Mouse (Mus musculus) heart, adult 2 months (tissue): ENCODE data around the gene Plxna4. TPM values are rescaled to one million over a fixed set of nuclear protein-coding genes. Genes with fewer than 3 reads are reported as not detected.

Source experiments
- DNase-seq, 2 experiments: peaks; one replicate each; pipeline ENCODE4 v3.0.0; 2021
- H3K27ac ChIP-seq: fragments of 200-600 bp; 2 replicates; pipeline ENCODE4 v1.8.1; 2022
- H3K27me3 ChIP-seq: fragments of 200-500 bp; 2 replicates; pipeline ENCODE4 v1.6.1; 2012; ENCODE audit warnings: mild to moderate bottlenecking, low read length, inconsistent platforms, mixed read lengths; ENCODE audit not compliant: control insufficient read depth, insufficient read depth
- H3K36me3 ChIP-seq: fragments of 200-500 bp; 2 replicates; pipeline ENCODE4 v1.6.1; 2012; ENCODE audit warnings: low read length, inconsistent platforms; ENCODE audit not compliant: control insufficient read depth, insufficient read depth
- H3K4me1 ChIP-seq: fragments of 200-500 bp; 2 replicates; pipeline ENCODE4 v1.6.1; 2011; ENCODE audit warnings: low read length; ENCODE audit not compliant: control insufficient read depth, insufficient read depth
- H3K4me3 ChIP-seq: fragments of 200-600 bp; 2 replicates; pipeline ENCODE4 v1.8.1; 2022
- H3K79me2 ChIP-seq: fragments of 200-500 bp; replicated peaks from 2 replicates; pipeline ENCODE4 v1.6.1; 2012; ENCODE audit warnings: mild to moderate bottlenecking, inconsistent platforms, low read length, moderate library complexity, mixed read lengths; ENCODE audit not compliant: control insufficient read depth, insufficient read depth
- H3K9ac ChIP-seq: fragments of 200-500 bp; 2 replicates; pipeline ENCODE4 v1.6.1; 2012; ENCODE audit warnings: low read depth, mild to moderate bottlenecking, control low read depth, inconsistent platforms, low read length, mixed read lengths
- CTCF ChIP-seq: fragments of 200-600 bp; IDR thresholded peaks from 2 replicates; pipeline ENCODE4 v1.8.1; 2022; ENCODE audit warnings: antibody characterized with exemption, mild to moderate bottlenecking, moderate library complexity
- EP300 ChIP-seq: fragments of 200-500 bp; IDR thresholded peaks from 2 replicates; pipeline ENCODE4 v1.6.1; 2011; ENCODE audit warnings: low read depth, low read length, control low read depth; ENCODE audit not compliant: insufficient read depth
- POLR2A ChIP-seq: fragments of 200-500 bp; IDR thresholded peaks from 2 replicates; pipeline ENCODE4 v1.6.1; 2011; ENCODE audit warnings: mild to moderate bottlenecking, low read depth, low read length, control low read depth; ENCODE audit not compliant: insufficient read depth
- WGBS: fragments of 180-500 bp; shearing (Covaris S2); methylation state at CpG from one replicate; pipeline ENCODE4 v1.1.7; 2018; 5-methylcytosine and 5-hydroxymethylcytosine counted together
- intact Hi-C: fragments of 180-260 bp; cut with DNase I; formaldehyde crosslinking; loops from one replicate; pipeline ENCODE4 v1.15.1; 2025
- long read RNA-seq: library from polyadenylated mRNA; stranded (forward); transcript quantifications from one replicate; pipeline ENCODE4 v2.0.0, GENCODE M21; 2021
- polyA plus RNA-seq: library from polyadenylated mRNA; depleted of rRNA; stranded (reverse); fragments of >200 nt; gene quantifications from 2 replicates; pipeline ENCODE4 v1.2.3, GENCODE M21; 2012; rRNA removed
- total RNA-seq, 2 experiments: library from RNA; stranded (reverse); gene quantifications; 2 replicates each; pipeline ENCODE4 v1.2.3; 2021

The Plxna4 gene
- total RNA-seq = 10 to 100 TPM; 11.7 to 14.1 TPM
- polyA plus RNA-seq = 3.7 and 5.6 TPM in 2 replicates
- long read RNA-seq, full-length matches to known transcripts = 1 of 6 reads
- long read RNA-seq, partial matches to known transcripts = 1 of 6 reads
- long read RNA-seq, other reads (novel, unspliced or antisense) = 4 of 6 reads

GRCm38 (mm10) chr6:32588056-32588671 is at the start of gene Plxna4:
Plxna4 (minus strand) TSS chr6:32588192.
- WGBS = under 1% methylated on average over 41 of the region's 55 CpGs
- H3K9ac ChIP-seq = peak within 1 kb of the TSS; percentile 96
- peaks cover 5% of the 10 kb centered on the region for H3K4me1 ChIP-seq
- TF ChIP-seq CTCF (peak; percentile 56), EP300 (no peak), POLR2A (peak; percentile 30; the same call in 1 of the 2 replicates)
- H3K27me3 ChIP-seq = no peaks in the 10 kb centered on the region
- H3K4me3 ChIP-seq = peak within 1 kb of the TSS; percentile 89
- H3K36me3 ChIP-seq = no peaks in the 10 kb centered on the region
- H3K79me2 ChIP-seq = 0 out of 2 replicates have a peak, but pooled peaks cover 2% of the 10 kb centered on the region
- DNase-seq = peak; percentile 82 to 87
- peak within 1 kb of the TSS; percentile 86 for H3K27ac ChIP-seq
- intact Hi-C loops = loop anchor here (2.0 to 10.0 kb wide), 3 partner anchors 66 to 573 kb away; no protein-coding TSS in a partner anchor

GRCm38 (mm10) chr6:32637568-32638183 is 49.7 kb upstream of the Plxna4 start:
- Histone ChIP-seq H3K9ac (no peak overlapping the region), H3K79me2 (no peaks in the 10 kb centered on the region), H3K4me1 (no peaks in the 10 kb centered on the region; the same call in 1 of the 2 replicates), H3K27ac (no peak overlapping the region), H3K4me3 (no peak overlapping the region), H3K36me3 (no peaks in the 10 kb centered on the region), H3K27me3 (no peaks in the 10 kb centered on the region)
- DNase-seq = peak in 1 of 2 experiments; percentile 9
- TF ChIP-seq EP300 (no peak), CTCF (no peak), POLR2A (no peak)
- intact Hi-C loops = no loop called here
- 59% methylated on average over 6 of the region's 6 CpGs for WGBS

GRCm38 (mm10) chr6:32610712-32611111 is 22.7 kb upstream of the Plxna4 start:
- no peak overlapping the region for H3K4me3 ChIP-seq
- H3K27me3 ChIP-seq = no peaks in the 10 kb centered on the region
- H3K79me2 ChIP-seq = no peaks in the 10 kb centered on the region
- H3K4me1 ChIP-seq = no peaks in the 10 kb centered on the region
- TF ChIP-seq EP300 = no peak
- TF ChIP-seq POLR2A = no peak
- TF ChIP-seq CTCF = no peak
- H3K27ac ChIP-seq = no peak overlapping the region
- no peaks in the 10 kb centered on the region for H3K36me3 ChIP-seq
- no peak overlapping the region for H3K9ac ChIP-seq
- intact Hi-C loops = no loop called here
- no peak for DNase-seq

GRCm38 (mm10) chr6:32606787-32607186 is 18.8 kb upstream of the Plxna4 start:
- Histone ChIP-seq H3K4me3 (no peak overlapping the region), H3K4me1 (no peaks in the 10 kb centered on the region), H3K36me3 (no peaks in the 10 kb centered on the region), H3K9ac (no peak overlapping the region), H3K27ac (no peak overlapping the region), H3K27me3 (no peaks in the 10 kb centered on the region), H3K79me2 (no peaks in the 10 kb centered on the region)
- intact Hi-C loops = no loop called here
- 73% methylated on average over 3 of the region's 3 CpGs for WGBS
- no peak for TF ChIP-seq EP300
- no peak for DNase-seq

GRCm38 (mm10) chr6:32605581-32605980 is 17.6 kb upstream of the Plxna4 start:
- Histone ChIP-seq H3K4me3 (no peak overlapping the region), H3K27me3 (no peaks in the 10 kb centered on the region), H3K9ac (no peak overlapping the region), H3K27ac (no peak overlapping the region), H3K36me3 (no peaks in the 10 kb centered on the region), H3K79me2 (no peaks in the 10 kb centered on the region), H3K4me1 (no peaks in the 10 kb centered on the region)
- intact Hi-C loops = no loop called here
- TF ChIP-seq CTCF (no peak), EP300 (no peak), POLR2A (no peak)
- no peak for DNase-seq
- WGBS = 44% methylated on average over 3 of the region's 3 CpGs

- H3K36me3 ChIP-seq = no peaks in the 10 kb centered on the region
- H3K27me3 ChIP-seq = no peaks in the 10 kb centered on the region
- no peak overlapping the region for H3K9ac ChIP-seq
- H3K27ac ChIP-seq = no peak overlapping the region
- H3K4me1 ChIP-seq = no peaks in the 10 kb centered on the region
- intact Hi-C loops = no loop called here
- WGBS = 82% methylated on average over 4 of the region's 4 CpGs
- H3K79me2 ChIP-seq = no peaks in the 10 kb centered on the region
- no peak for DNase-seq
- H3K4me3 ChIP-seq = no peak overlapping the region
- TF ChIP-seq EP300 (no peak), POLR2A (no peak), CTCF (no peak)
Observed at GRCm38 (mm10) chr6:32604901-32605300, 16.9 kb upstream of the Plxna4 start.
